Mouse (Mus musculus): Measurements from ENCODE around the gene Eef1a2. TPM values are rescaled to one million over a fixed set of nuclear protein-coding genes. Genes with fewer than 3 reads are reported as not detected.

The Eef1a2 gene
- total RNA-seq, 2 experiments from 2014 or later, result 1,480 to 1,577 TPM

DNA sequence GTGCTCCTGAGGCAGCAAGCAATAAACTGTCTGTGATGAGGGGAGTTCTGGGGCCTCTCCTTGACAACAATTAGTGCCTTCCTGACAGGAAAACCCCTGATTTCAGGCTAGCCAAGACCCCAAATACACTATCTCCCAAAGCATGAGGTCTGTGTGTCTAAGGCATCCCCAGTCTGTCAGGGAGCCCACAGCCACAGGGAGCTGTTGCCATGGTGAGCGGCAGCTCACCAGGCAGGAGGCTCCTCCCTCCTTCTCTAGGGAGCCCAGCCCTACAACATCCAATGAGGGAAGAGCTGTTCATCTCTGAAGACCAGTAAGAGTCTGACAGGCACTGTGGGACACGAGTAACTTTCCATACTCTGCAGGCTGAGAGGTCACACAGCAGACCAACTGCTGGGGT, 3.0 kb upstream of the Eef1a2 start:
- intact Hi-C loops (cut with DNase I), result no loop called here
- no peak for DNase-seq

DNA sequence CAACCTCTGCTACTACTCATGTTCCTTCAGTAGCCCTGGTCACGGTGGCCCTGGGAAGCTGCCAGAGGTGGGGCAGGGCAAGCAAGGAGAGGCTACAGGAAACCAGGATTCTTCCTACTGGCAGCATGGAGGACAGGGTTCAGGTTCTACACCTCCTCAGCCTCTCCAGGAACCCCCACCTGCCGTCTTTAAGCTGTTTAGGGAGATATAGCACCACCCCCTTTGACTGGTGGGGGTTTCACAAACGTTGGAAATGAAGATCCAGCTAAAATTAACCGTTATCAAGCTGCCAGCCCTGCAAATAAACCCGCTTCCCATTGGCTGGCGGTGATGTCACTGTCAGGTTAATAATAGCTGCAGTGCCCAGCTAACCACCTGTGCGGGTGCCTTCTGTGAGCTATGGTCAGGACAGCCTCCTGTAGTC, 2.3 kb upstream of the Eef1a2 start:
- DNase-seq, result no peak
- intact Hi-C loops (cut with DNase I), result no loop called here

DNA sequence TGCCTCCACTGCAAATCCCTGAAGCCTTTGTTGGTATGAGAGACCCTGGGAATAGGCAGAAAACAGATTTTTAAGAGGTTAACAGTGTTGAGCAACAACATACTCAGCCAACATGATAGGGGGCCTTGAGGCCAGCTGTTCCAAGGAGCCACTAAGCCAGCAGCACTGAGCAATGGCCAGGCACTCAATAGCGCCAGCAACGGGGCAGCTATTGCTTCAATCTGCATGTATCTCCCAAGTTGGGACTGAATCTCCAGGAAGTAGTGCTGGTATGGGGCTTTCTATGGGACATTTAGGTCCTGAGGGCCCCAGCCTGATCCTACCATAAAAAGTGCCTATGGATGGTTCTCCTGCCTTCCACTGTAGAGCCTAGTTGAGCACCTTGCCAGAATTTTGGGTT, 1.7 kb upstream of the Eef1a2 start:
- intact Hi-C loops (cut with DNase I), result no loop called here
- DNase-seq, result no peak

DNA sequence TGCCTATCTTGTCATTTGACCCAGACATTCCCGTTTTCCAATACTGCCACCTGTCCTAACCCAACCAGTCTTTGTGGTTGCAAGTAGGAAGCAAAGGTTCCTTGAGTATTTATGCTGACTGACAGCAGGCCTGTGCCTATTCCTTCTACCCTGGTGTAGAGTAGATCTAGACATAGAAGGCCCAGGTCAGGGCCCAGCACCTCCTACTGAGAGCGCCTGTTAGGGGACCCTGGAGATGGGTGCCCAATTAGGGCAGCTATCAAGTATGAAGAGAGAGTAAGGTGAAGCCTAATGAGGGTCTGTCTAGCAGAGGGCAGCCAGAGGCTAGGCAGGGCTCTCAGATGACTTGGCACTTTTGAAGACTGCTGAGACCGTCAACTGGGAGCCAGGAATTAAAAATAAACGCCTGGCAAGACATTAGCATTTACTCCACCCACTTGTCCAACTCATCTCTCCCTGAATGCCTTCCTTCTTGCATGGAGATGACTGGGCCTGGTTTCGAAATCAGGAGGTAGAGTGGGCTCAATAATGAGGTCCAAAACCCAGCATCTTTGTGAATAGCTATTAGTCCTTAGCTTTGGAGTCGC, 995 bp upstream of the Eef1a2 start:
- no peak for DNase-seq
- intact Hi-C loops (cut with DNase I), result no loop called here

DNA sequence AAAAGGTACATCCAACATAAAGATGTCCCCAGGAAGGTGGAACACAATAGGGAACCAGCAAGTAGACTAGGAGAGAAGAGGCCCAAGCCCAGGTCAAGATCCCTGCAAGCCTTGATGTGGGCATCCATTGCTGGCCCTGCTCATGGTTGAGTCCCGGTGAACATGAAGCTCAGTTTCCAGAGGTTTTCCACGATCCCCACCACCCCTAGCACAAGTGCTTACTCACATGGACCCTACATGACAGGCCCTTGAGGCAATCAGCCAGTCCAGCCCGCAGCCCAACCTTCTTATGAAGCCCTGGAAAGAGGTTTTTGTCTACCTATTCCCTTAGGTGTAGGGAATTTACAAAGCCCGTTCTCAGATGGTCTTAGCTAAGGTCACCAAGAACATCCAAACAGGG, 366 bp upstream of the Eef1a2 start:
- intact Hi-C loops (cut with DNase I), result no loop called here
- DNase-seq, result no peak

DNA sequence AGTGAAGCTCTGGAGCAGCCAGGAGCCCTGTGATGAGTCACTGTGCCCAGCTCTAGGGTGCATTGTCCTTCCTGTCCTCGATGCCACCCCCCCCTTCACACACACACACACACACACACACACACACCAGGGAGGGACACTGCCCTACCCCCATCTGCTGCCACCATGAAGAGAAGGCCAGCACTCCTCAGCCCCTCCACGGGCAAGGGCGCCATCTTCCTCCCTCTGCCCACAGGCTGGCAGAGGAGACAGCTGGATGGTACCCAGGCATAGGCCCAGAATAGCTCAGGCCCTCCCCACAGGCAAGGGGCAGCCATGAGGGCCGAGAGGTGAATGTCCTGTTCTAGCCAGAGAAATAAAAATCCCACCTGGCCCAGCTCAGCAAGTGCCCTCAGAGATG, 1.0 kb downstream of the Eef1a2 start:
- intact Hi-C loops (cut with DNase I), result no loop called here
- DNase-seq, result no peak

DNA sequence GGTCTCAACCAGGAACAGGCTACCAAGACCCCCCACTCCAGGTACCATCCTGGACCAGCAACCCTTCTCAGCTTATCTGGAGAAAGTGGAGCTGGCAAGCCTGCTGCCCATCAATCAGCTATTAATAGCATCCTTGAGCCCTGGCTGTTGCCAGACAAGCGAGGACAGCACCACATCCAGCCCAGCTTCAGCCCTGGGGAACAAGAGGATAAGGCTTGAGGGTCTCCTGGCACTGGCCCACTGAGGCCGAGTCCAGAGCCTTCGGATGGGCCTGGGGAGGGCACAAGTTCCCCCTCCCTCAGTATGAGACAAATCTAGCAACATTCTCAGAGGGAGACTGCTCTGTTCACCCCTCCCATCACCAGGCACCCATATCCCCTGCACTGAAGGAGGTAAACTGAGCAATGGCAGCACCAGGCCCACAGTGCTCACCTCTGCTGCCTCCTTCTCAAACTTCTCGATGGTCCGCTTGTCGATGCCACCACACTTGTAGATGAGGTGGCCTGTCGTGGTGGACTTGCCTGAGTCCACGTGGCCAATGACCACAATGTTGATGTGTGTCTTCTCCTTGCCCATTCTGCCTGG, 1.9 kb downstream of the Eef1a2 start:
- intact Hi-C loops (cut with DNase I), result no loop called here
- no peak for DNase-seq

DNA sequence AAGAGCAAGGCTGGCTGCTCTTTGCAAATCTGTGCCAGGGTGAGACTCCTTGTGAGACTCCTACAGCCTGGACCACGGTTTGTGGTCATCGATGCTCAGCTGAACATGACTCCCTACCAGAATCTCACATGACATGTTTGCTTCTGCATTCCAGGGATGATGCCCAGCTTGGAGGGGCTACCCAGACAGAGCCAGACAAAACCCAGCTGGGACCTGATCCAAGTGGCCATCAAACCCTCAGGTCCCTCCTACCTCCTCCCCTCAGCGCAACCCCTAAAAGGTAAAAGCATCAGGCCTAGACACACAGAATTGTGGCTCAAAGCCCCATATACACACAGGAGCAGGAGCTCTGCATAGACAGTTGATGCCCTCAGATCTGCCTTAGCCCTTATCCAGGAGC, 2.5 kb downstream of the Eef1a2 start:
- no peak for DNase-seq
- intact Hi-C loops (cut with DNase I), result no loop called here

DNA sequence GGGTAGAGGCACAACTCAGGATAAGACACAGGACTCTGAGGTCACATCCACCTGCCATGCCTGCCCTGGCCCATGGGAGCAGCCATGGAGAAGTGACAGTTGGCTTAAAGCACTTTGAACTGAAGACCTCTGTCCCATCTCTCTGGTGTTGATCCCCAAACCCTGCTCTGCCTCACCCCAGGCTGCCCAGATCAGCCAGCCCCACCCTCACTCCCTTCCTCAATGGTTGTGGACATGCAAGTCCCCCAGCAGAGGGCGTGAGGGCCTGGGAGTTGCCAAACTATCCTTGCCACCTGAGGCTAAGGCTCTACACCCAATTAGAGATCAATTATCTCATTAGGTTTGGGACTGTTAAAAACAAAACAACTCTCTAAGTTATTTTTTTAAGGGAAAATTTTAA, 3.0 kb downstream of the Eef1a2 start:
- intact Hi-C loops (cut with DNase I), result no loop called here
- DNase-seq, result no peak

DNA sequence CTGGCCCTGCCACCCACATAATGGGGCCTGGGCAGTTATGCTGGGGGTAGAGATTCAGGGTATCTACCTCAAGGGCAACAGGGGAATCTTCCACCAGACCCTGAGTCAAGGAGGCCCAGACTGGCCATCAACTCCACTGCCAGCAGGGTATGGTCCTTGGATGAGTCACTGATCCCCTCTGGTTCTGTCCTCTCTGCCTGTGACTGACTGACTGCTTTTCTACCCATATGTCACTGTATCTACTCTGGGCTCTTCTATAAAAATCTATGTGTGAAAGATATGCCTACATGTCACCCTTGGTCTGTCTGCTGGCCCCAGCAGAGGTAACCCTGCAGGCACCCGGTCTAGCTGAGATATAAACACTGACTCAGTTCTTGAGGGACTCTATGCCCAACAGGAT, 3.7 kb downstream of the Eef1a2 start:
- intact Hi-C loops (cut with DNase I), result no loop called here
- no peak for DNase-seq

DNA sequence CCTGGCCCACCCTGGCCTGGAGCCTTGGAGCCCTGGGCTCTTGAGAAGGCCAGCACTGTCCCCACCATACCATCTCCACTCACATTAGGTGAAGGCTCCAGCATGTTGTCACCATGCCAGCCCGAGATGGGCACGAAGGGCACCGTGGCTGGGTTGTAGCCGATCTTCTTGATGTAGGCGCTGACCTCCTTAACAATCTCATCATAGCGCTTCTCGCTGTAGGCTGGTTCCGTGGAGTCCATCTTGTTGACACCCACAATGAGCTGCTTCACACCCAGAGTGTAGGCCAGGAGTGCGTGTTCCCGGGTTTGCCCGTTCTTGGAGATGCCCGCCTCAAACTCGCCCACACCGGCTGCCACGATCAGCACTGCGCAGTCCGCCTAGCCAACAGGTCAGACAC, 4.1 kb downstream of the Eef1a2 start:
- intact Hi-C loops (cut with DNase I), result no loop called here

DNA sequence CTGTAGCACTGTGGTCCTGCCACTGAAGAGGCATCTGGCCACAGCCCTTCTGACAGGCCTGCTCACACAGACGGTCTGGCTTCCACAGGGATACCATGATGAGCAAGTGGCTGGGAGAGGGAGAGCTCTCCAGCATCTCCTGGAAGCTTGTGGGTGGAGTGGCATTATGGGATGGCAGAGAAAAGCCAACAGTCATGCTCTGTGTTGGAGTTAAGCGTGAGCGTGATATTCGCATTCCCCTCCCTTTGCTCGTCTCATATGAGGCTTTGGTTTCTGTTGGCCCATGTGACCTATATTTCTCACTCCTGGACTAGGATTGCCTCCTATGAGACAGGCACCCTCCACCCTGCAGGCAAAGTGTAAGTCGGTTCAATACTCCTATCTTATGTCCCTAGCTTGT, 6.5 kb downstream of the Eef1a2 start:
- no peak for DNase-seq
- intact Hi-C loops (cut with DNase I), result no loop called here

More for the DNA sequence above, 4.1 kb downstream of the Eef1a2 start:
- no peak for DNase-seq

DNA sequence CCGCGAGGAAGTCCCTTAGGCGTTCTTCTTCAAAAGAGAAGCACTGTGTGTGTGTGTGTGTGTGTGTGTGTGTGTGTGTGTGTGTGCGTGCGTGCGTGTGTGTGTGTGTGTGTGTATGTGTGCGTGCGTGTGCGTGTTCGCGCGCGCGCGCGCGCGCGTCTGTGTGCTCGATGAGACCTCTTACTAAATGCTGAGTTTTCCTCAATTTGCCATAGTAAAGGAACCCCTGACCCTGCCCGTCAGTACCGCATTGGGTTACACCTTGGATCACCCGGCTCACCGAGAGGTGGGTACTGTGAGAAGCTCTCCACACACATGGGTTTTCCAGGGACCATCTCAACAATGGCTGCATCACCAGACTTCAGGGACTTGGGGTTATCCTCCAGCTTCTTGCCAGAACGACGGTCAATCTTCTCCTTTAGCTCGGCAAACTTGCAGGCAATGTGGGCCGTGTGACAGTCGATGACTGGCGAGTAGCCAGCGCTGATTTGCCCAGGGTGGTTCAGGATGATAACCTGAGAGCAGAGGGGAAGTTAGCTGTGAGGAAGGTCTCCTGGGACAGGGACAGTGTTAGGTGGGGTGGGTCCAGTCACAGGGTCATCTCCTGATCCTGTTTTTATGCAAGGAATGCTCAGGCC, 8.4 kb downstream of the Eef1a2 start:
- no peak for DNase-seq

DNA sequence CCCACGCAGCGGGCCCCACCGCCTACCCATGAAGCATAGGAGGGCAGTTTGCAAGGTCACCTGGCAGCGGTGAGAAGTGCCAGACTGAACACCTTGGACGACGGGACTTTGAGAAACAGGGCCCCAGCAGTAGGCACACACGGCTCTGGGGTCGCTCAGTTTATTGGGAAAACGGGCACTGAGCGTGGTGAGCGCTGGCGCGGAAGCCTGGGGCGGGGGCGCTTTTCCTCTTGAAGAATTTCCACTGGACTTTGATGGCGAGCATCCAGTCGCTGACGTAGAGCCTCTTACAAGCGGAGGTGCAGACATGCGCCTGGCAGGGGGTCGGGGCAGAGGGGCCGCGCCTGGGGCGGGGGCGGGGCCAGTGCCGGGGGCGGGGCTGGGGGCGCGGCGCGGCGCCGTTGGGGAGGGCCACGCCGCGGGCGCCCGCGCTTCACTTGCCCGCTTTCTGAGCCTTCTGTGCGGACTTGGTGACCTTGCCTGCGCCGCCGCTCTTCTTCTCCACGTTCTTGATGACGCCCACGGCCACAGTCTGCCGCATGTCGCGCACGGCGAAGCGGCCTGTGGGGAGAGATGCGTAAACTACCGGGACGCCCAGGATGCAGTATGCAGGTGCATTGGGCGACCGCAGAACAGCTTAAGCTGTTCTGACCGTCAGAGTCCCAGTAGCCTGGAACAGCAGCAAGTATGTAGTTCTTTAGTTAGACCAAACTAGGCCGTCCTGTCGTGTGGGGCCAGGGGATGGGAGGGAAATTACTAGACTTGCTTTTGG, 9.1 kb downstream of the Eef1a2 start:
- DNase-seq, result peak in 1 of 2 experiments; percentile 37
- intact Hi-C loops (cut with DNase I), result no loop called here

More for the DNA sequence above, 8.4 kb downstream of the Eef1a2 start:
- intact Hi-C loops (cut with DNase I), result no loop called here

DNA sequence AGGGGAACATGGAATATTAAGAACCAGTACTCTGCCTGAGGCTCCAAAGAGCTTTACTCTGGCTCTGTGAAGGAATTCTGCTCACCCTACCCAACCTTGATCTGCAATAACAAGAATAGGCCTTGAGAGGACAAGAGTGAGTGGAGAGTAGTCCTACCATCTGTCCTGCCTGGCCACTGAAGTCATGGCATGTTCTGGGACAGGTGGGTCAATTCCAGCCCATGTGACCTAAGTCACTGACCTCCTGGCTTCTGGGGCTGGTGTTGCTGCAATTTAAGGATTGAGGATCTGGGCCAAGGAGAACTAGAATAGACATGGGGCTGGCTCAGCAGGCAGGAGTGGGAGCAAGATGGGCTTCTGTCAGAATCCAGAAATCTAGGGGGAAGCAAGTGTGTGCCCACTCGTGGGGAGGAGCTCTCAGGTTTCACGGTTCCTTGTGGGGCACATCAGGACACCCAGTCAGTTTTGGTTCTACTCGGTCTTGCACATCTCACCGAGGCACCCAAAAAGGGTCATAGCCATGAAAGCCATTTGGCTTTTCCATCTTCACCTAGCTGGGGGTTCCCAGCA, 9.8 kb downstream of the Eef1a2 start:
- intact Hi-C loops (cut with DNase I), result no loop called here
- no peak for DNase-seq

DNA sequence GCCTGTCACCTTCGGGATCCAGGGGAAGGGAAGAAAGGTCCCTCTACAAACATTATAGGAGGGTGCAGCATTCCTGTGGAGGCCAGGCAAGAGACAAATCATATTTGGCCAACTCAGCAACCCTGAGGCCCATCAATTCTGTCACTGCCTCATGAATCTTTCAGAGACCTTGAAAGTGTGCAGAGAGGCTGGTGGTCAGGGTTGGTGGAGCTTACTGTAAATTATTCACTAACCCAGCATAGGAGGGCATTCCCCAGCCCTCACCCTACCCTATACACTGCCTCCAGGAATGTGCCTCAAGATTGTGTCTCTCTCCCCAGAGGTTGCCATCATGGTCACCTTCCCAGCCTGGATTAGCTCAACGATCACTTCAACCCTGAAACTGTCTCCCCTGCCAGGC, 12.1 kb downstream of the Eef1a2 start:
- intact Hi-C loops (cut with DNase I), result no loop called here
- DNase-seq, result no peak

DNA sequence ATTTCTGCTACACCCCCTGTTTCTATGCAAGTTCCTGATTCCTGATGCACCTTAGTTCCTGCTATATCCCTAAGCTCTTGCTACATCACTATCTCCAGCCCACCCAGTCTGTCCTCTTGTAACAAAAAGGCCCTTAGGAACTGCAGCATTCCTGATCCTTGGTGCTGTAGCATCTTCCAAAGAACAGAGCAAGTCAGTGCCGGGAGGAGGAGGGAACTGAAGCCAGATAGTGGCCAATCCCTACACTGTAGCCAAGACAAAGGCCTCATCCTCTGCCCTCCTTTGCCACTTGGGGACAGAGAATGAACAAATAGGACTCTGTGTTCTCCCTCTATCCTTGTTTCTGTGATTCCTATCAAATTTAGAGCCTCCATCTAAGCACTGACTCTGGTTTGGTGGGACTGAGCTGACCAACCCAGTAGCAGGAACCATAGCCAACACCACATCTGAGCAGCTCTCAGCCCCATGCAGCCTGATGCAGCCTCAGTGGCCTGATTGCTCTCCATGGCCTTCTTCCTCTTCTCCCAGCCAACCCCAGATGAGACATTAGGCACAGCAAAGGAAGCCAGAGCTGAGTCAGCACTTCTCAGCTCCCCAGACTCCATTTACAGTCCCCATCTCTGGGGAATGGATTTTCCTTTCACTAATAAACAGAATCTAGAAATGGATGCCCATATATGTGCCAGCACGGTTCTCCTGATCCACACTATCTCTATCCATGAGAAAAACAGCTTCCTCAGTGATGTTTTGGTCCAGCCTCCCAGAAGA, 13.1 kb downstream of the Eef1a2 start:
- DNase-seq, result no peak
- intact Hi-C loops (cut with DNase I), result no loop called here

DNA sequence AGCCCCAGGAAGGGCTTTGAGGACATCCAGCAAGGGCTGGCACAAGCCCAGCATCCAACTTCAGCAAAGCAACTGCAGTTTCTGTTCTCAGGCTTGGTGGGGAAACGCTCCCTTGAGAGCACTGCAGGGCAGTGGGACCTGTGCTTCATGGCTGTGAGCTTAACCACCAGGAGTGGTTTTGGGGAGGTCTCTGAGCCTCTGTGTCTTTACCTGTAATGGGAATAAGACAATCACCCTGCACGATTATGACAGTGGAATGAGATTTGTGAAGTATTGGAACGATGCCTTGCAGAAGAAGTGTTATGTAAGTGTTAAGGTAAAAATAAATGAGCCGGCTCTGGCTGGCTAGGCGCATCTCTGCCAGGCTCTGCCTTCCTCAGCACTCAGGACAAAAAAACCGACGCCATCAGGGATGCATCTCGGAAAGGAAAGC, 14.1 kb downstream of the Eef1a2 start:
- intact Hi-C loops (cut with DNase I), result no loop called here
- DNase-seq, result no peak

DNA sequence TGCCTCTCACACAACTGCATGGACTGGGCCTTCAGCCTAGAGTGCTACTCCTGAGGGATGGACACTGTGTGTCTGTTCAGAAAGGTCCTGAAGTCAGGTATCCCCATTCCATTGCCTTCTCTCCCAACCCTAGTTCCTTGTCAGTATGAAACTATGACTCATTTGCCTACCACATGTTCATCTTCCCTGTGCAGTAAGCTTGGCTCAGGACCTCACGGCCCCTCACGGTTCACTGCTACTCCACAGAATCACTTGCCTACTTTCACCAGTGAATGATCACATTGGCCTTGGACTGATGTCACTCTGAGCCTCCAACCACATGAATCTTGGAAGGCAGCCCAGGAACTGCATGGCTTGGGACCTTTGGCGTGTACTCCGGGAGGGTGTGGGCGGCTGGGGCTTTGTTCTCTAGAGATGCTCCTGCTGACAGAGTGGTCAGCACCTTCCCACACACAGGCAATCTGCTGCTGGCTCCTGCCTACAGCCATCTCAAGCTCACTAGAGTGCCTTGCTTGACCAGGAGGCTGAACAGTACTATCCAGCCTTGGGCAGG, 17.1 kb downstream of the Eef1a2 start:
- intact Hi-C loops (cut with DNase I), result no loop called here

DNA sequence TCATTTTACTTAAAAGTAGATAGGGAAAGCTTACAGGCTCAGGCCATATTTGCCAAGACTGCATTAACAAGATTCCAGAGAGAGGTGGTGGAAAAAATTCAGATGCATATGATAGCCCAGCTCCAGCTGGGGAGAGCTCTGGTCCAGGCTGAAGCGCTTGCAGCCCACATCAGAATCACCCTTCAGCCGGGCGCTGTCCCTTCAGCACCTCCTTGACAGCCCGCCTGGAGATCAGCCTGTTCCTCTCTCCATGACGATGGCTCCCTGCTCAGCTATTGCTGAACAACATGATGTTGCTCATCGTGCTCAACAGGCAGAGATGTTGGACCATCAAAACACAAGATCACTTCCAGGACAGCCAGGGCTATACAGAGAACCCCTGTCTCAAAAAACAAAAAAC, 19.9 kb downstream of the Eef1a2 start:
- intact Hi-C loops (cut with DNase I), result no loop called here
- no peak for DNase-seq

More for the DNA sequence above, 17.1 kb downstream of the Eef1a2 start:
- no peak for DNase-seq
